Mouse (Mus musculus): ENCODE measurements around the gene Ccl20. TPM values are rescaled to one million over a fixed set of nuclear protein-coding genes. Genes with fewer than 3 reads are reported as not detected.

Gene Ccl20
- polyA plus RNA-seq, 1 experiment, result not detected

DNA sequence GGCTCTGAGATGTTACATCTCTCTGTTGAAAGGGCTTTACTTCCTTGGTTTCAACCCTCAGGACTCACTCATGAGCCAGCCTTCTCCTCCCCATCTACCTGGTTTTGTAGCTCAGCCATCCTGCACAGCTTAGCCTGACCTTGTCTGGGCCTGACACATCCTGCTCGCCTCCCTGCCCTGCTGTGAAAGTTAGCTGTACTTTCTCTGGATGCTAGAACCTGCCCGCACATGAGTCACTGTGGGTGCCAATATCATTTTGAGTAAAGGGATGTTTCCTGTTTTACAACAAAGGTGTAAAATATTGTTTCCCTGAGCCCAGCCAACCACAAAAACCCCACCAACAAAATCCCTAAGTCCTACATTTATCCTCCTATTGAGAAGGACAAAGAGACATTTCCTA lies 6.6 kb downstream of the Ccl20 start:
- TF ChIP-seq GATA1 (IDR thresholded peaks at IDR 0.05; ENCODE audit: borderline replicate concordance, low read length) (no peak), FLI1 (IDR thresholded peaks at IDR 0.05; ENCODE audit: low read length) (no peak)
- Histone ChIP-seq H3K4me3 (replicated peaks) (no peak overlapping the region), H3K36me3 (replicated peaks; ENCODE audit: low read length) (no peaks in the 10 kb centered on the region), H3K27me3 (replicated peaks) (no peaks in the 10 kb centered on the region), H3K9me3 (no peaks in the 10 kb centered on the region), H3K4me1 (no peaks in the 10 kb centered on the region)

DNA sequence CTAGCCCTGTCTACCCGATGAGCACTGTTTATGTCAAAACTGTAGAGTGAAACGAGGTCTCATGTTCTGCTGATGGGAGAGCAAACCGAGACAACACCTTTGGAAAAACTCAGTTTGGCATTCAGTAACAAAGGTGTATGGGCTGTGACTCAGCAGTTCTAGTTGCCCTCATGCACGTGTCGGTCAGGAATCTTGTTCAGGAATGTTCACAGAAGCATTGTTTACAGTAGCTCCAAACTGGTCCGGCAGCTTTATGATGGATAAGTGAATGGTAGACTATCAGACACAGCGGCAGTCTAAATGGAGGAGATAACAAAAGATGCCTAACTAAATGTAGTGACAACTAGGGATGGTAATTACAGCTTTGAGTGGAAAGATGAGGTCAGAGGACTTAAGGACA lies 19.3 kb downstream of the Ccl20 start:
- Histone ChIP-seq H3K4me1 (no peaks in the 10 kb centered on the region), H3K36me3 (replicated peaks; ENCODE audit: low read length) (no peaks in the 10 kb centered on the region), H3K27me3 (replicated peaks) (no peaks in the 10 kb centered on the region), H3K9me3 (peaks cover 8% of the 10 kb centered on the region; the same call in 1 of the 2 replicates), H3K4me3 (replicated peaks) (no peak overlapping the region)
- TF ChIP-seq FLI1 (IDR thresholded peaks at IDR 0.05; ENCODE audit: low read length), result no peak
- no peak for TF ChIP-seq GATA1 (IDR thresholded peaks at IDR 0.05; ENCODE audit: borderline replicate concordance, low read length)

DNA sequence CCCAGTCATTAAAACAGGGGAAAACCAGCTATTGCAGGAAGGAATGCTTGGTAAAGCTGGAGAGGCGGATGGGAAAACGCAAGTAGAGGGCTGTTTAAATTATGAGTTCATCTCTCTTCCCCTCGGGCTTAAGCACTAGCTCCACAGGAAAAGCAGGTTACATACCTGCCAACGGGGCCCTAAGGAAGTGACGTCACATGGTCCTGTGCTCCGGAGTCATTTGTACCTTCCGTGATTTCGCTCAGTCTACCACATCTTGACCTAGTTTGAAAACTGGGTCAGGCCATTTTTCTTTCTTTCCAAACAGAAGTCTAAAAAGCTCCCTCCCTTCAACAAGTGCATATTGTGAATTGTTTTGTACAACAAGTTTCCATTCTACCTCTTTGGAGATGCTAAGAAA lies 21.3 kb downstream of the Ccl20 start:
- no peak overlapping the region for H3K4me3 ChIP-seq (replicated peaks)
- TF ChIP-seq FLI1 (IDR thresholded peaks at IDR 0.05; ENCODE audit: low read length), result no peak
- TF ChIP-seq GATA1 (IDR thresholded peaks at IDR 0.05; ENCODE audit: borderline replicate concordance, low read length), result no peak
- peaks cover 13% of the 10 kb centered on the region; the same call in 1 of the 2 replicates for H3K9me3 ChIP-seq
- no peaks in the 10 kb centered on the region for H3K4me1 ChIP-seq
- H3K27me3 ChIP-seq (replicated peaks), result no peaks in the 10 kb centered on the region
- no peaks in the 10 kb centered on the region for H3K36me3 ChIP-seq (replicated peaks; ENCODE audit: low read length)

DNA sequence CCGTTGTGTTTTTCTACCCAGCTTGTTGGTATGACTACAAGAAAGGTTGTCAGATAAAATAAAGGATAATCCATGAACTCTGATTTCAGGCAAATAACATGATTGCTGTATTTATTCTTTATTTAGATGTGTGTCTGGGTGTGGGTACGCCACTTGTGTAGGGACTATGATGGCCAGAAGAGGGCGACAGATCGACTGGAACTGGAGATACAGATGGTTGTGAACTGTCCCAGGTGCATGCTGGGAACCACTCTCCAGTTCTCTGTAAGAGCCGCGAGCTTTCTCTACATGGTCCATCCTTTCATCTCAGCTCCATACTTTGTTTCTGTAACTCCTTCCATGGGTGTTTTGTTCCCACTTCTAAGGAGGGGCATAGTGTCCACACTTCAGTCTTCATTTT lies 22.2 kb downstream of the Ccl20 start:
- no peaks in the 10 kb centered on the region for H3K27me3 ChIP-seq (replicated peaks)
- peaks cover 13% of the 10 kb centered on the region; the same call in 1 of the 2 replicates for H3K9me3 ChIP-seq
- no peaks in the 10 kb centered on the region for H3K36me3 ChIP-seq (replicated peaks; ENCODE audit: low read length)
- no peak overlapping the region for H3K4me3 ChIP-seq (replicated peaks)
- H3K4me1 ChIP-seq, result no peaks in the 10 kb centered on the region
- no peak for TF ChIP-seq GATA1 (IDR thresholded peaks at IDR 0.05; ENCODE audit: borderline replicate concordance, low read length)

DNA sequence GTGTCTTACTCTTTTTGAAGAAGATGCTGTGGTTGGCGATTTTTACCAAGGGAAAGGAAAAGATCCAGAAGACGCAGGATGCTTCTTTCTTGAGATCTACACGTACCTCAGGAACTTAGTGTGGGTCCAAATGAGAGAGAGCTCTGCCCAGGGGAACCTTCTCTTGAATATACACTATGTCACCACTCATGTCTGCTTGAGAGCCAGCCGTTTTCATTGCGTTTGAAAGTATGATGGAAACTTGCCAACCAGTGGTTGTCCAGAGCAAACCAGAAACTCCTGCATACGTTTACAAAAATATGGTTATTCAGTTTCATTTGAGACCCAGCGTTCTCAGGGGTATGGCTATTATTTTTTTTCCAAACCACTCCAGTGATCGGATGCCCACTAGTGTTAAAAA lies 24.9 kb downstream of the Ccl20 start:
- TF ChIP-seq FLI1 (IDR thresholded peaks at IDR 0.05; ENCODE audit: low read length), result no peak
- no peak for TF ChIP-seq GATA1 (IDR thresholded peaks at IDR 0.05; ENCODE audit: borderline replicate concordance, low read length)
- Histone ChIP-seq H3K36me3 (replicated peaks; ENCODE audit: low read length) (no peaks in the 10 kb centered on the region), H3K4me1 (no peaks in the 10 kb centered on the region), H3K4me3 (replicated peaks) (no peak overlapping the region), H3K9me3 (peaks cover 9% of the 10 kb centered on the region; the same call in 1 of the 2 replicates), H3K27me3 (replicated peaks) (no peaks in the 10 kb centered on the region)

DNA sequence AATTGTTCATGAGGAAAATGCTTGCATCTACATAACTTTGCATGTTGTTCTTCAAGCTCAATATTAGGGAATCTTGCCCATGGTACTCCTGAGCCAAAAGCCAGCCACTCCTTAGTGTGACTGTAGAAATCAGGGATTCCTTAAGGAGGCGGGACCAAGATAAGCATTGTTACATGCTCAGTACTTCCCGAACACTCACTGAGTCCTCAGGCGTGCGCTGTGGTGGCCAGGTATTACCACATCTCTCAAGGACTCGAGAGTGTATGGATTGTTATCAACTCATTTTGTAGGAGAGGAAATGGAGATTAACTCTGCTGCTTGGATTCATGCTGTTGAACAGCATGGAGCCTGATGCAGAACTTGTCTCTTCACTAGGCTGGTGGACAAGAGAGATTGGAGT lies 25.5 kb downstream of the Ccl20 start:
- TF ChIP-seq GATA1 (IDR thresholded peaks at IDR 0.05; ENCODE audit: borderline replicate concordance, low read length), result no peak
- no peak for TF ChIP-seq FLI1 (IDR thresholded peaks at IDR 0.05; ENCODE audit: low read length)
- no peaks in the 10 kb centered on the region for H3K27me3 ChIP-seq (replicated peaks)
- H3K9me3 ChIP-seq, result peaks cover 9% of the 10 kb centered on the region; the same call in 1 of the 2 replicates
- H3K36me3 ChIP-seq (replicated peaks; ENCODE audit: low read length), result no peaks in the 10 kb centered on the region
- no peaks in the 10 kb centered on the region for H3K4me1 ChIP-seq
- no peak overlapping the region for H3K4me3 ChIP-seq (replicated peaks)

DNA sequence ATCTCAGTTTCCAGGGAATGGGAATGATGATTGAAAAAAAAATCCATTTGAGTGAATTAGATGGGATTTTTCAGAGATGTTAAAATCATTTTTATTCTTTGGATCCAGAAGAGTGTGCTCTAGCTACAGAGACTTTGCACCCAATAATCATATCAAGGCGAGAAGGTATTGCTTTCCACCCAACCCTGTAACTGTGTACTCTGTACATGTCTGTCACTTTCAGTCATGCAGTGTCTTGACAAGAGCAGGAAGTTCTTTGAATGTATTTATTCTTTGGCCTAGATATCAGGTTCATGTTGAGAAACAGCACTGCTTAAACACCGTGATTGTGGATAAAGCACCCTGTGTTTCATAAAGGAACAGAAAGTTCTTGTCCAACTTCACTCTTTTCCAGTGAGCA lies 30.0 kb downstream of the Ccl20 start:
- Histone ChIP-seq H3K4me1 (no peaks in the 10 kb centered on the region), H3K36me3 (replicated peaks; ENCODE audit: low read length) (no peaks in the 10 kb centered on the region), H3K9me3 (0 out of 2 replicates have a peak, but pooled peaks cover 8% of the 10 kb centered on the region), H3K27me3 (replicated peaks) (no peaks in the 10 kb centered on the region), H3K4me3 (replicated peaks) (no peak overlapping the region)
- no peak for TF ChIP-seq FLI1 (IDR thresholded peaks at IDR 0.05; ENCODE audit: low read length)
- no peak for TF ChIP-seq GATA1 (IDR thresholded peaks at IDR 0.05; ENCODE audit: borderline replicate concordance, low read length)

DNA sequence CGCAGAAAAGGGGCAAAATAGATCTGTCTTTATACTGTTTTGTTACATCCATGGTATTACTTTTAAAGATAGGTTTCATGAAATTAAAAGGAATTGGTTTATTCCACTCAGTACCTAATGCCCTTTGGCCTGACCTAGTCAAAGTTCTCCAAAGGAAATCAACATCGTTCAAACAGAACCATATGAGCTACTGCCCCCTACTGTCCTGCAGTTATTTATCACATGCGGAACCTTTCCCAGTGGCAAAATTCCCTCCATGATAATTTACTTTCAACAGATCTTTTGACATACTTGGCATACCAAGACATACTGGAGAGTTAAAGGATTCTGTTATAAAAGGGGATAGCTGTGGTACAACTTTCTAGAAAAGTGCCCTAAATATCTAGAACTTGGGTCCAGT lies 33.7 kb downstream of the Ccl20 start:
- no peak for TF ChIP-seq FLI1 (IDR thresholded peaks at IDR 0.05; ENCODE audit: low read length)
- no peak for TF ChIP-seq GATA1 (IDR thresholded peaks at IDR 0.05; ENCODE audit: borderline replicate concordance, low read length)

DNA sequence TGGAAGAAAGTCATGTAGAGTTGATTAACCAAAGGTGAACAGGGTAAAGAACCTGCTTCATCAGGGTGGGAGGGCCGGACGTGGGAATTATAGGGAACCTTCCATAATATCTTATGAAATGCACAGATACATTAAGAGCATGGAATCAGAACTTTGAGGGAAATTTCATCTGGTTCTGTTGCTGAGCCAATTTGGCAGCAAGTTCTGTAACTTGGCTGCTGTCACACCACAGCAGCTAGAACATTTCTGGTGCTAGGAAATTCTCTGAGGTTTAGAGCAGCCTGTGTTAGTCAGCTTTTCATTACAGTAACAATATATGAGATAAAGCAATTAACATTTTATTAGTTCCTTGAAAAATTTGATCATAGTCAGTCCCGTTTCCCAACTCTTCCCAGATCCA lies 36.4 kb downstream of the Ccl20 start:
- Histone ChIP-seq H3K27me3 (replicated peaks) (no peaks in the 10 kb centered on the region), H3K9me3 (0 out of 2 replicates have a peak, but pooled peaks cover 4% of the 10 kb centered on the region), H3K36me3 (replicated peaks; ENCODE audit: low read length) (no peaks in the 10 kb centered on the region), H3K4me1 (no peaks in the 10 kb centered on the region), H3K4me3 (replicated peaks) (no peak overlapping the region)
- TF ChIP-seq GATA1 (IDR thresholded peaks at IDR 0.05; ENCODE audit: borderline replicate concordance, low read length), result no peak
- TF ChIP-seq FLI1 (IDR thresholded peaks at IDR 0.05; ENCODE audit: low read length), result no peak

More for the DNA sequence above, 33.7 kb downstream of the Ccl20 start:
- Histone ChIP-seq H3K4me1 (no peaks in the 10 kb centered on the region), H3K4me3 (replicated peaks) (no peak overlapping the region), H3K9me3 (0 out of 2 replicates have a peak, but pooled peaks cover 4% of the 10 kb centered on the region), H3K27me3 (replicated peaks) (no peaks in the 10 kb centered on the region), H3K36me3 (replicated peaks; ENCODE audit: low read length) (no peaks in the 10 kb centered on the region)

DNA sequence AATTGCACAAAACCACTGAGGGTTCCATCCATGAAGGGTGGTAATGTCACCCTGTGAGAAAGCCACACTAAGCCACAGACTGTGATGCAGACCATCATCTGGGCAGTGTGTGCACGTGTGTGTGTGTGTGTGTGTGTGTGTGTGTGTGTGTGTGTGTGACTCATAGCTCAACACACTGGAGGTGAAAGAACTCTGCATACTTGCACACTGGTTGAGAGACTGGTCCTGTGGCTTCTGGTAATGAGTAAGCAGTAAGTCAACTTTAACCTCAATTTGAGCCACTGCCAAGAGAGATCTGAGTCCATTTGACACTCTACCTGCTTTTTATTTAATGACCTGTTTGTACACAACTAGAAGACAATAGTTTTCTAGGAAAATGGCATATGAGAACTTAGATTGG lies 40.3 kb downstream of the Ccl20 start:
- no peaks in the 10 kb centered on the region for H3K27me3 ChIP-seq (replicated peaks)
- 0 out of 2 replicates have a peak, but pooled peaks cover 2% of the 10 kb centered on the region for H3K9me3 ChIP-seq
- H3K36me3 ChIP-seq (replicated peaks; ENCODE audit: low read length), result no peaks in the 10 kb centered on the region
- H3K4me1 ChIP-seq, result no peaks in the 10 kb centered on the region
- TF ChIP-seq FLI1 (IDR thresholded peaks at IDR 0.05; ENCODE audit: low read length) (no peak), GATA1 (IDR thresholded peaks at IDR 0.05; ENCODE audit: borderline replicate concordance, low read length) (no peak)
- H3K4me3 ChIP-seq (replicated peaks), result no peak overlapping the region

DNA sequence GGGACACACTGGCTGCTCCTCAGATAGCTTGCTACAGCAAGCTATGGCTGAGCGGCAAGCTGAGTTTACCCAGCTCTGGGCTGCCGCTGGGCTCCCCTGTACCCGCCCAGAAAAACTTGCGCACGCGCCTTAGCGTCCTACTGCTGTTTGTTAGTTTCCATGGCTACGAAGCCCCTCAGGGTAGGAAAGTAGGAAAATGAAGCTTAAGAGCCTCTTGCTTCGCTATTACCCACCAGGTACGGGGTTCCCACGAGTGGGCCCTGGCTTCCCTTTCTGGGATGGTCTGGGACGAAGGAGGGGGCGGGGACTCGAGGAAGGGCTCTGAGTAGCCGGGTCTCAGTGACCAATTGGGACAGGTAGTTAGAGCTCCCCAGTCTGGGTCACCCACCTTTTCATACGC lies 43.0 kb downstream of the Ccl20 start, which contains the start of gene Daw1:
Daw1 (plus strand) TSS at position 150 of the 400 bp plus-strand sequence.
- H3K36me3 ChIP-seq (replicated peaks; ENCODE audit: low read length), result no peaks in the 10 kb centered on the region
- peak within 1 kb of the TSS; percentile 62 for H3K4me3 ChIP-seq (replicated peaks)
- no peaks in the 10 kb centered on the region for H3K27me3 ChIP-seq (replicated peaks)
- TF ChIP-seq GATA1 (IDR thresholded peaks at IDR 0.05; ENCODE audit: borderline replicate concordance, low read length) (no peak), FLI1 (IDR thresholded peaks at IDR 0.05; ENCODE audit: low read length) (no peak)
- H3K4me1 ChIP-seq, result no peaks in the 10 kb centered on the region
- 0 out of 2 replicates have a peak, but pooled peaks cover 5% of the 10 kb centered on the region for H3K9me3 ChIP-seq
